Mouse (Mus musculus): Measurements from ENCODE around the gene Cradd. TPM values are rescaled to one million over a fixed set of nuclear protein-coding genes. Genes with fewer than 3 reads are reported as not detected.

Gene Cradd
- polyA plus RNA-seq, 1 experiment from 2014 or later: 12.9 TPM

DNA sequence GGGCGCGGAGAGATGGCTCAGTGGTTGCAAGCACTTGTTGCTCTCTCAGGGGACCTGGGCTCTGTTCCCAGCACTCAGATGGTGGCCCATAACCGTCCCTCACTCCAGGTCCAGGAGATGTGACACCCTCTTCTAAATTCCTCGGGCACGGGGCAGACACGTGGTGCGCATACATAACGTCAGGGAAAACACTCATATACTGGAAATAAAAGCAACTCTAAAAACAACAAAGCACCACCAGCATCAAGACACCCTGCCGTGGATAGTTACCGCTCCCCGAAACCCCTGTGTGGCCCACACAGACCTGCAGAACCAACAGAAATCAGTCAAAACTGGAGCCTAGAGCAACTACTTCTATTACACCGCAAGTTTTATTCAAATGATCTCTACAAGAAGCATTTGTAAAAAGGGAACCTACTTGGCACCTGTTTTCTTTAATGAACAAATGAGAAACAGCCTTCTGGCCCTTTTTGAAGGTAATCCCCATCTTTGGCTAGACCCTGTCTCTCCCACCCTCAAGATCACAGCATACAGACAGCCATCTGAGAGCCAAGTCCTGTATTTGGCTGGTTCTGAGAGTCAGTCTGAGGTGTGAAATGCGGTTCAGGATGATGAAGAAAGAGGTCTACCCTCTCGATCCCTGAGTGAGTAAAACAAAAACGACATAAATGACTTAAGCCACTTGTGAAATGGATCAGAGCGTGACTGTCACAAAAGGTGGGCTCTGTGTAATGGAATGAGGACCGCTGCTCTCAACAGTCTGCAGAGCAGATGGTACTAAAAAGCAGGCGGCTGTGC lies 24.7 kb downstream of the Cradd start:
- Histone ChIP-seq H3K27ac (no peak overlapping the region), H3K4me1 (peaks cover 19% of the 10 kb centered on the region), H3K36me3 (no peaks in the 10 kb centered on the region), H3K4me2 (no peak overlapping the region), H3K4me3 (no peak overlapping the region), H3K27me3 (no peaks in the 10 kb centered on the region), H3K9me3 (no peaks in the 10 kb centered on the region), H3K9ac (no peak overlapping the region)
- ATAC-seq (ENCODE audit: borderline replicate concordance, extremely low read depth, low FRiP score, low TSS enrichment): no peak
- WGBS: 80% methylated on average over 18 of the region's 18 CpGs

- no peak overlapping the region for H3K27ac ChIP-seq
- 77% methylated on average over 6 of the region's 6 CpGs for WGBS
- H3K9me3 ChIP-seq: no peaks in the 10 kb centered on the region
- H3K9ac ChIP-seq: no peak overlapping the region
- no peak overlapping the region for H3K4me3 ChIP-seq
- H3K4me2 ChIP-seq: no peak overlapping the region
- ATAC-seq (ENCODE audit: borderline replicate concordance, extremely low read depth, low FRiP score, low TSS enrichment): no peak
- H3K36me3 ChIP-seq: no peaks in the 10 kb centered on the region
- H3K4me1 ChIP-seq: peaks cover 14% of the 10 kb centered on the region
- no peaks in the 10 kb centered on the region for H3K27me3 ChIP-seq
These were observed 25.4 kb downstream of the Cradd start for GRCm38 (mm10) chr10:95298504-95298903.

DNA sequence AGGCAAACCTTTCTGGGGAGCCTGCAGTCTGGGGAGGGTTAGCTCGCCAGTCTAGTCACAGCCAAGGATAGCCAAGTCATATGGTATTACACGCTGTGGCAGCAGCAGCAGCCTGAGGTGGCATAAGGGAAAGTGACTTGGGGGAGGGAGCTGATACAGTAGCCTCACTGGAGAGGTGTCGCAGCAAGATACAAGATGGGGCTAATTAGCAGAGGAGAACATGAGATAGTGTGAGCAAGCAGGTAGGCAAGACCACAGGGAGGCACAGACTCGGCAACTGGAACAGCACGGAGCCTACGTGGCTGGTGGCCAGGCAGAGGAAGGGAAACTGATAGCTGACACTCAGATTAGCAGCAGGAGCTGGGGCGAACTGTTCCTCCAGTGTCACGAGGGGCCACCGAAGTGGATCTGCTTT lies 26.2 kb downstream of the Cradd start:
- Histone ChIP-seq H3K9ac (no peak overlapping the region), H3K4me2 (no peak overlapping the region), H3K27ac (no peak overlapping the region), H3K4me3 (no peak overlapping the region), H3K36me3 (no peaks in the 10 kb centered on the region), H3K27me3 (no peaks in the 10 kb centered on the region), H3K4me1 (peaks cover 14% of the 10 kb centered on the region), H3K9me3 (no peaks in the 10 kb centered on the region)
- WGBS: 60% methylated on average over 9 of the region's 9 CpGs
- ATAC-seq (ENCODE audit: borderline replicate concordance, extremely low read depth, low FRiP score, low TSS enrichment): no peak

- H3K4me3 ChIP-seq: no peak overlapping the region
- no peaks in the 10 kb centered on the region for H3K36me3 ChIP-seq
- H3K27me3 ChIP-seq: no peaks in the 10 kb centered on the region
- H3K9me3 ChIP-seq: no peaks in the 10 kb centered on the region
- H3K4me2 ChIP-seq: no peak overlapping the region
- peaks cover 15% of the 10 kb centered on the region for H3K4me1 ChIP-seq
- ATAC-seq (ENCODE audit: borderline replicate concordance, extremely low read depth, low FRiP score, low TSS enrichment): no peak
- WGBS: 50% methylated on average over 11 of the region's 11 CpGs
- H3K9ac ChIP-seq: no peak overlapping the region; the same call in 1 of the 2 replicates
- peak overlapping the region; percentile 2; the same call in 1 of the 2 replicates for H3K27ac ChIP-seq
These were observed 26.9 kb downstream of the Cradd start for GRCm38 (mm10) chr10:95297024-95297423.

- WGBS: 85% methylated on average over 8 of the region's 8 CpGs
- no peak overlapping the region for H3K4me3 ChIP-seq
- ATAC-seq (ENCODE audit: borderline replicate concordance, extremely low read depth, low FRiP score, low TSS enrichment): no peak
- H3K36me3 ChIP-seq: no peaks in the 10 kb centered on the region
- H3K4me2 ChIP-seq: no peak overlapping the region
- H3K27ac ChIP-seq: no peak overlapping the region
- H3K4me1 ChIP-seq: peaks cover 24% of the 10 kb centered on the region
- H3K27me3 ChIP-seq: no peaks in the 10 kb centered on the region
- H3K9ac ChIP-seq: no peak overlapping the region
- H3K9me3 ChIP-seq: no peaks in the 10 kb centered on the region
These were observed 30.7 kb downstream of the Cradd start for GRCm38 (mm10) chr10:95293261-95293660.

DNA sequence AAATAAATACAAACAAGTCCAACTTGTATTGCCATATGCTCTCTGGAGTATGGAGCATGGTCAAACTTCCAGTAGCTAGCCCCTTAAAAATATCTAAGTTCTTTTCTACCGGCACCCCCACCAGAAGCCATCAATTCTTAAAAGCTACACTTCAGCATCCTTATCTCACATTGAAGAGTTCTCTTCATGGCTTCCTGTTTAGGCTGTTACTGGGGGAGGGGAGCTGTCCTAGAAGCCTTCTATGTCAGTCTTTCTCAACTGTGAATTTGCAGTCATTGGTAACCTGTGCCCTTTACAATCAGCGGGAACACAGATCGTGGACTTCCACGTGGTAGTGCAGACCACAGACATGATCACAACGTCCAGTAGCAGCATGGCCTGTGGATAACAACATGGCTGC lies 31.7 kb downstream of the Cradd start:
- Histone ChIP-seq H3K4me2 (no peak overlapping the region), H3K9me3 (no peaks in the 10 kb centered on the region), H3K4me3 (no peak overlapping the region), H3K27ac (no peak overlapping the region), H3K27me3 (no peaks in the 10 kb centered on the region), H3K4me1 (peaks cover 23% of the 10 kb centered on the region), H3K36me3 (no peaks in the 10 kb centered on the region), H3K9ac (no peak overlapping the region)
- no peak for ATAC-seq (ENCODE audit: borderline replicate concordance, extremely low read depth, low FRiP score, low TSS enrichment)
- 66% methylated on average over 5 of the region's 5 CpGs for WGBS

GRCm38 (mm10) chr10:95291133-95291876 lies 32.6 kb downstream of the Cradd start:
- H3K27ac ChIP-seq: no peak overlapping the region
- peak; percentile 52; the same call in 1 of the 2 replicates for ATAC-seq (ENCODE audit: borderline replicate concordance, extremely low read depth, low FRiP score, low TSS enrichment)

DNA sequence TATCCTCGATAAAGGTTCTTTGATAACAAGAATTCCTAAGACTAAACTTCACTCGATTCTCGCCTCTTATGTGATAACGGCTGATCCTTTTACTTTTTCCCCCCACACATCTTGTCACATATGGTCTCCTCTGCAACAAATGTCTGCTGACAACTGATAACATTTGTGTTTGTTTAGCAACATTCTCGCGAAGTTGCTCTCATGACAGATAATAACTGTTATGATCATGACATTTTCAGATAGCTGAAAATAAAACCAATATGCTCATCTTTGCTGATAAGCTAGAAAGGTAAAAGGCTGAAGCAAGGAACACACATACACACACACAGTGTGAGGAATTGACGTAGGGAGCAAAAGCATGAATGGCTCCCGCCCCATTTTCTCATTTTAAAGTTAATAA lies 34.1 kb downstream of the Cradd start:
- ATAC-seq (ENCODE audit: borderline replicate concordance, extremely low read depth, low FRiP score, low TSS enrichment): no peak
- H3K27me3 ChIP-seq: no peaks in the 10 kb centered on the region
- H3K4me1 ChIP-seq: peaks cover 13% of the 10 kb centered on the region
- H3K4me3 ChIP-seq: no peak overlapping the region
- no peak overlapping the region for H3K27ac ChIP-seq
- H3K9me3 ChIP-seq: no peaks in the 10 kb centered on the region
- H3K4me2 ChIP-seq: no peak overlapping the region
- H3K9ac ChIP-seq: no peak overlapping the region
- no peaks in the 10 kb centered on the region for H3K36me3 ChIP-seq
- WGBS: 48% methylated on average over 8 of the region's 8 CpGs

More at GRCm38 (mm10) chr10:95291133-95291876, 32.6 kb downstream of the Cradd start:
- no peaks in the 10 kb centered on the region for H3K36me3 ChIP-seq
- H3K4me1 ChIP-seq: peaks cover 13% of the 10 kb centered on the region
- H3K9ac ChIP-seq: no peak overlapping the region
- no peak overlapping the region for H3K4me2 ChIP-seq
- H3K27me3 ChIP-seq: no peaks in the 10 kb centered on the region
- 44% methylated on average over 13 of the region's 13 CpGs for WGBS
- no peaks in the 10 kb centered on the region for H3K9me3 ChIP-seq
- no peak overlapping the region for H3K4me3 ChIP-seq

DNA sequence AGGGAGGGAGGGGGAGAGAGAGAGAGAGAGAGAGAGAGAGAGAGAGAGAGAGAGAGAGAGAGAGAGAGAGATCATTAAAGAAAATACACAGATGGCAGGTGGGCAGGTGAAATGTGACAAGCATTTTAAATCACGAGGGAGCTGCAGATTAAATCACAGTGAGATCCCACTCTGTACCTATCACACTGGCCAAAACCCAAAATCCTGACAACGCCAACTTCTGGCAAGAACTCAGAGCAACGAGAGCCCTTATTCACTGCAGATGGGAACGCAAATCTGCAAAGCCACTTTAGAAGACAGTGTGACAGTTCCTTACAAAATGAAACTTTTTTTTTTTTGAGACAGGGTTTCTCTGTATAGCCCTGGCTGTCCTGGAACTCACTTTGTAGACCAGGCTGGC lies 35.7 kb downstream of the Cradd start:
- Histone ChIP-seq H3K9me3 (no peaks in the 10 kb centered on the region), H3K36me3 (no peaks in the 10 kb centered on the region), H3K27ac (no peak overlapping the region), H3K27me3 (no peaks in the 10 kb centered on the region), H3K9ac (no peak overlapping the region), H3K4me3 (no peak overlapping the region), H3K4me1 (peaks cover 13% of the 10 kb centered on the region), H3K4me2 (no peak overlapping the region)
- no peak for ATAC-seq (ENCODE audit: borderline replicate concordance, extremely low read depth, low FRiP score, low TSS enrichment)
- 63% methylated on average over 4 of the region's 4 CpGs for WGBS

- H3K9ac ChIP-seq: no peak overlapping the region
- no peaks in the 10 kb centered on the region for H3K9me3 ChIP-seq
- no peak overlapping the region for H3K27ac ChIP-seq
- H3K27me3 ChIP-seq: no peaks in the 10 kb centered on the region
- ATAC-seq (ENCODE audit: borderline replicate concordance, extremely low read depth, low FRiP score, low TSS enrichment): no peak
- WGBS: 84% methylated on average over 8 of the region's 8 CpGs
- no peak overlapping the region for H3K4me3 ChIP-seq
- peaks cover 11% of the 10 kb centered on the region for H3K4me1 ChIP-seq
- no peaks in the 10 kb centered on the region for H3K36me3 ChIP-seq
- H3K4me2 ChIP-seq: no peak overlapping the region
These were observed 36.6 kb downstream of the Cradd start for GRCm38 (mm10) chr10:95287351-95287750.

- Histone ChIP-seq H3K27ac (no peak overlapping the region), H3K9me3 (no peaks in the 10 kb centered on the region), H3K4me3 (no peak overlapping the region), H3K36me3 (no peaks in the 10 kb centered on the region), H3K4me2 (no peak overlapping the region), H3K27me3 (no peaks in the 10 kb centered on the region), H3K4me1 (no peaks in the 10 kb centered on the region), H3K9ac (no peak overlapping the region)
- WGBS: 80% methylated on average over 12 of the region's 12 CpGs
- ATAC-seq (ENCODE audit: borderline replicate concordance, extremely low read depth, low FRiP score, low TSS enrichment): no peak
These were observed 40.5 kb downstream of the Cradd start for GRCm38 (mm10) chr10:95283434-95283833.

DNA sequence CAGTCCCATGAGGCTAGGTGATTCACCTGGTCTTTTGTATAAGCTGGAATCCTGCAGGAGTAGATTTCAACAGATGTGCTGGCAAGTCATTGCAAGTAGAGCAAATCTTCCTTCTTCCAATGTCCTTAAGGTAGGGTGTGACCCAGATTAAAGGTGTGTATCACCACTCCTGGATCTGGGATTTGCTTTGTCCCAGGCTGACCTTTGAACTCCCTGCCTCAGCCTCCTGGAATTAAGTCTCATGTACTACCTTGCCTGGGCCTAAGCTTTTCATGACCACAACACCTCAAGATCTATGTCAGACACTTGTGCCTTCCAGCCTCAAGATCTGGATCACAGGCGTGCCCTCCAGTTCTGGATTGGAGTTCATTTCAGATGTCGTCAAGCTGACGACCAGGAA lies 41.9 kb downstream of the Cradd start:
- Histone ChIP-seq H3K27ac (no peak overlapping the region), H3K4me3 (no peak overlapping the region), H3K9ac (no peak overlapping the region), H3K4me2 (no peak overlapping the region), H3K4me1 (no peaks in the 10 kb centered on the region), H3K27me3 (no peaks in the 10 kb centered on the region), H3K36me3 (no peaks in the 10 kb centered on the region), H3K9me3 (no peaks in the 10 kb centered on the region)
- no peak for ATAC-seq (ENCODE audit: borderline replicate concordance, extremely low read depth, low FRiP score, low TSS enrichment)
- 89% methylated on average over 3 of the region's 3 CpGs for WGBS
